Mouse (Mus musculus) kidney, embryonic 16.5 days (tissue): ENCODE results near the gene Zfp423. TPM values are rescaled to one million over a fixed set of nuclear protein-coding genes. Genes with fewer than 3 reads are reported as not detected.

ENCODE experiments used
- ATAC-seq: fragments of 200-750 bp; cut with Nextera tagmentation; 2 replicates; pipeline ENCODE4 v1.8.0; 2017; ENCODE audit warnings: moderate TSS enrichment; ENCODE audit not compliant: low FRiP score, low TSS enrichment
- H3K27ac ChIP-seq: fragments of 300-500 bp; sonication (generic); 2 replicates; pipeline ENCODE4 v1.5.1; 2014; ENCODE audit warnings: low read length
- H3K27me3 ChIP-seq: fragments of 300-500 bp; sonication (generic); 2 replicates; pipeline ENCODE4 v1.6.1; 2014; ENCODE audit warnings: low read length, control low read depth, mixed read lengths; ENCODE audit not compliant: insufficient read depth
- H3K36me3 ChIP-seq: fragments of 300-500 bp; sonication (generic); 2 replicates; pipeline ENCODE4 v1.6.1; 2014; ENCODE audit warnings: low read length, control low read depth, mixed read lengths; ENCODE audit not compliant: insufficient read depth
- H3K4me1 ChIP-seq: fragments of 300-500 bp; sonication (generic); 2 replicates; pipeline ENCODE4 v1.6.1; 2014; ENCODE audit warnings: low read length, control low read depth, mixed read lengths; ENCODE audit not compliant: insufficient read depth
- H3K4me2 ChIP-seq: fragments of 300-500 bp; sonication (generic); replicated peaks from 2 replicates; pipeline ENCODE4 v1.6.1; 2014; ENCODE audit warnings: low read depth, low read length
- H3K4me3 ChIP-seq: fragments of 300-500 bp; sonication (generic); 2 replicates; pipeline ENCODE4 v1.5.1; 2014; ENCODE audit warnings: mild to moderate bottlenecking, low read length
- H3K9ac ChIP-seq: fragments of 300-500 bp; sonication (generic); replicated peaks from 2 replicates; pipeline ENCODE4 v1.6.1; 2014; ENCODE audit warnings: low read length
- H3K9me3 ChIP-seq: fragments of 300-500 bp; sonication (generic); 2 replicates; pipeline ENCODE4 v1.6.1; 2016; ENCODE audit warnings: low read length, control low read depth
- WGBS: fragments of 180-500 bp; shearing (Covaris S2); extraction: QIAGEN DNeasy Blood & Tissue Kit; methylation state at CpG from one replicate; pipeline ENCODE4 v1.1.7; 2014; 5-methylcytosine and 5-hydroxymethylcytosine counted together
- polyA plus RNA-seq: library from polyadenylated mRNA; unstranded; fragments of >200 nt; fragmentation: Nextera tagmentation; extraction: Ambion mirVana; gene quantifications from 2 replicates; pipeline ENCODE4 v1.2.1, GENCODE M21; 2015

Zfp423 gene
- polyA plus RNA-seq, 1 experiment from 2014 or later, result 11.4 TPM

- no peak overlapping the region for H3K4me3 ChIP-seq
- no peaks in the 10 kb centered on the region for H3K36me3 ChIP-seq
- peaks cover 13% of the 10 kb centered on the region for H3K27me3 ChIP-seq
- H3K9ac ChIP-seq, result 0 out of 2 replicates have a peak overlapping the region, but pooled peaks have one; percentile 12
- H3K4me2 ChIP-seq, result no peak overlapping the region
- peaks cover 17% of the 10 kb centered on the region for H3K4me1 ChIP-seq
- ATAC-seq, result no peak
- 46% methylated on average over 2 of the region's 2 CpGs for WGBS
- no peak overlapping the region for H3K27ac ChIP-seq
- no peaks in the 10 kb centered on the region for H3K9me3 ChIP-seq
Measured at GRCm38 (mm10) chr8:87967057-87967820, 7.8 kb upstream of the Zfp423 start.

GRCm38 (mm10) chr8:87962514-87963225 is 3.3 kb upstream of the Zfp423 start:
- H3K9me3 ChIP-seq, result no peaks in the 10 kb centered on the region
- peak overlapping the region; percentile 98 for H3K4me2 ChIP-seq
- H3K27me3 ChIP-seq, result peaks cover 22% of the 10 kb centered on the region
- no peak for ATAC-seq
- WGBS, result 8% methylated on average over 26 of the region's 26 CpGs
- no peaks in the 10 kb centered on the region for H3K36me3 ChIP-seq
- H3K4me1 ChIP-seq, result peaks cover 40% of the 10 kb centered on the region
- no peak overlapping the region for H3K27ac ChIP-seq
- H3K9ac ChIP-seq, result peak overlapping the region; percentile 55; the same call in 1 of the 2 replicates
- H3K4me3 ChIP-seq, result peak overlapping the region; percentile 62

DNA sequence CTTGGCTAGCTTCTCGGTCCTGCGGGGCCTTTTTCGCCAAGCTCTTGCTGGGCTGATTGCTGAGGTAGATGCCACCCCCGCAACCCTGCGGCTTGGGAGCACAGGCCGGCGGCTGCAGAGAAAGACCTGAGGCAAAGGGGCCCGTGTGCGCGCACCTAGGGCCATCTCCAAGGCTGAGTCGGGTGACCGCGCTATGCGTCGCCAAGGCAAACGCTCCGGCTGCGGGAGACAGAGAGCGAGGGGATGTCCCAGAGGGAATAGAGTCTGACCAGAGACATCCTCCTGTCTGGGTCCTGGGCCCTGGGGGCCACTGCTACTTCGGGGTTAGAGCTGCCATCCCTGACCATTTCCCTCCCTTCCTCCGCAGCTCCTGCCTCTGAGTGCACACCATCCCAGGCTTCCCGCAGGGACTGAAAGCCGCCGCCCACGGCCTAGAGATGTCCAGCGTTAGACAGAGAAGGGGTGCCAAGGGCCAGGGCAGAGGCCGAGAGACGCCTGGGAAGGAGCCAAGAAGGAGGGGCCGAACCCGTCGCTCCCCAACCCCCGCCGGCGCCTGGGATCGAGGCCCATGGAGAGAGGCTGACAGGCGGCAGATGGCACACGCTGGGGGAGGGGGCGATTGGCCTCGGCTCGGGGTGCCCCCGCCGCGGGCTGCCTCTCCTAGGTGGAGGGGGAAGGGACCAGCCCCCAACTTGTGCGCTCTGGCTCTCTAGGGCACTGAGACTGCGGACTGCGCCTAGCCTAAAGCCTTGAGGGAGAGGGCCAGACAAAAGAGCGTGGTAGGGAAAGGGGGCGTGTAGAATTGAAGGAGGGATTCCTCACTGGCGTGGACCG is 2.5 kb upstream of the Zfp423 start:
- peak overlapping the region; percentile 62 for H3K4me3 ChIP-seq
- ATAC-seq, result 0 out of 2 replicates have a peak, but pooled peaks have one; percentile 13
- peak overlapping the region; percentile 55 for H3K9ac ChIP-seq
- H3K36me3 ChIP-seq, result no peaks in the 10 kb centered on the region
- H3K27me3 ChIP-seq, result peaks cover 22% of the 10 kb centered on the region
- no peak overlapping the region for H3K27ac ChIP-seq
- H3K4me1 ChIP-seq, result peaks cover 42% of the 10 kb centered on the region
- WGBS, result under 1% methylated on average over 50 of the region's 50 CpGs
- H3K9me3 ChIP-seq, result no peaks in the 10 kb centered on the region
- peak overlapping the region; percentile 98 for H3K4me2 ChIP-seq

GRCm38 (mm10) chr8:87961108-87961507 is 1.7 kb upstream of the Zfp423 start:
- Histone ChIP-seq H3K27me3 (peaks cover 22% of the 10 kb centered on the region), H3K9ac (peak overlapping the region; percentile 55; the same call in 1 of the 2 replicates), H3K9me3 (no peaks in the 10 kb centered on the region), H3K36me3 (no peaks in the 10 kb centered on the region), H3K4me3 (peak overlapping the region; percentile 62), H3K4me2 (peak overlapping the region; percentile 98), H3K4me1 (peaks cover 44% of the 10 kb centered on the region), H3K27ac (no peak overlapping the region)
- 4% methylated on average over 19 of the region's 20 CpGs for WGBS
- ATAC-seq, result no peak

DNA sequence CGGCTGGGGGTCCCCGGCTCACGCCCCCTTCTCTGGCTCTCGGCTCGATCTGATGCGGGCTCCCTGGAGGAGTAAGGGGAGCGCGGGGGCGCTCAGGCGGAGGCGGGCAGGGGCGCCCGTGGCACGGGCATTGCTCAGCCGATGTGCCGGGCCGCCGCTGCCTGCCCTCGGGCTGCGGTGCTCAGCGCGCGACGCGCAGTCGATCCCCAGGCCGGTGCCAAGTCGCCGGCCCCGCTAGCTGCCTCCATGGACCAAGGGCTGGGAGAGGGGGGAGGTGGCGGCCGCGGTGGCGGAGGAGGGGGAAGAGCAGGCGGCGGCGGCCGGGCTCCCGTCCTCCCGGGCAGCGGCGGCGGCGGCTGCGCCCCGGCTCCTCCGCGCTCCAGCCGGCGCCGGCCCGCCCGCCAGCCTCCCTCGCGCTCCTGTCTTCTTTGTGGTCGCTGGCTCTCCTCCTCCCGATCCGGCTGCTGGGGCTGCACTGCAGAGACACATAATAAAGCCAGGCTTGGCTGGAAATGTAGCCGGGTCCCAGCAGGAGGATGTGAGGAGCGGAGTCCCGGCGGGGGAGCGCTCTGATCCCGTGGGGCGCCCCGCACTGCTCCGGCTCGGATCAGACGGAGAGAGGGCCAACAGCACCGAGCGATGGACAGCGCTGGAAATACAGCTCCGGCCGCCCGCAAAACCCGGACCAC is 810 bp upstream of the Zfp423 start:
- peak overlapping the region; percentile 84 for H3K9ac ChIP-seq
- WGBS, result under 1% methylated on average over 48 of the region's 76 CpGs
- H3K36me3 ChIP-seq, result no peaks in the 10 kb centered on the region
- no peaks in the 10 kb centered on the region for H3K9me3 ChIP-seq
- peak overlapping the region; percentile 62 for H3K4me3 ChIP-seq
- peak; percentile 75 for ATAC-seq
- H3K4me2 ChIP-seq, result peak overlapping the region; percentile 98
- peaks cover 22% of the 10 kb centered on the region for H3K27me3 ChIP-seq
- peak overlapping the region; percentile 95 for H3K27ac ChIP-seq
- H3K4me1 ChIP-seq, result peaks cover 47% of the 10 kb centered on the region

GRCm38 (mm10) chr8:87958451-87959319 is 710 bp downstream of the Zfp423 start:
- peak overlapping the region; percentile 98 for H3K4me2 ChIP-seq
- peak overlapping the region; percentile 62 for H3K4me3 ChIP-seq
- peaks cover 21% of the 10 kb centered on the region for H3K27me3 ChIP-seq
- peak overlapping the region; percentile 84 for H3K9ac ChIP-seq
- no peaks in the 10 kb centered on the region for H3K36me3 ChIP-seq
- H3K4me1 ChIP-seq, result peaks cover 49% of the 10 kb centered on the region
- peak; percentile 58 for ATAC-seq
- under 1% methylated on average over 76 of the region's 115 CpGs for WGBS
- peak overlapping the region; percentile 95 for H3K27ac ChIP-seq
- no peaks in the 10 kb centered on the region for H3K9me3 ChIP-seq

DNA sequence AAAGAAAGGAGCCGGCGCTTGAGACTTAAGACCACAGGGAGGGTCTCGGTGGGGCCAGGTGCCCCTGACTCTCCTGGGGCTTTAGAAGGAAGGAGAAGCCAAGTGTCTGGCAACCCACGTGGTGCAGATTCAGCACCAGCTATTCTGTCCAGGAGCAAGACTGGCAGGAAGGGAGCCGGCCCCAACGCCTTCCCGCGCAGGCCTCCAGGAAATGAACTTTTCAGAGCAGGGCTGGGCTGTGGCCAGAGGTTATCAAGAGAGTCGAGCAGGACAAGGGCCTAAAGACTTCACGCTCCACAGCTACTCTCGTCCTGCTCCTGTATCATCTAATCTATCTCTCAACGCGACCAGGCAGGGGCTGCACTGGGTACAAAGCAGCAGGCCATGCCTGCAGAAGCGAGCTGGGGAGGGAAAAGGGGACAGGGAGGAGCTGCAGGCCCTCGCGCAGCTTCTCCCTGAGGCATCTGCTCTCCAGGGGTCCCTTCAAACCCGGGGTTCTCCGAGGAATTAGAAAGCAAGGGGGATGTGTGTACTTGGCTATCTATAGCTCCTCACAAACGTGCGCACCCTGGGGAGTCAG is 1.4 kb downstream of the Zfp423 start:
- 1% methylated on average over 20 of the region's 20 CpGs for WGBS
- ATAC-seq, result peak; percentile 16
- H3K4me1 ChIP-seq, result peaks cover 48% of the 10 kb centered on the region

DNA sequence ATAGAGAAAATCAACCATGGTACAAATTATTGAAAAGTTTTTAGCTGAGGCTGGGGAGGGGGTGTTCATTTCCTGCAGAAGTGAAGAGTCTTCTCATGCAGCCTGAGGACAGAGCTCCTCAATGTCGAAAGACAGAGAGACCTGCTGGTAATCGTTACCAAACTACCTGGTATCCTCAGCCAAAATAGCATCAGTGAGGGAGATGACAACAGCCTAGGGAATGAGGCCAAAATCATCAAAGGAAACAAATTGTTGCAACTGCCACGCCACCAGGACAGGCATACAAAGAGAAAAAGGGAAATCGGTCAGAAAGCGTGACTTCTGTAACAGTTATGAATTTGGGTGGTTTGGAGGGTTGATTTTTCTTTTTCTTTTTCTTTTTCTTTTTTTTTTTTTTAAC is 3.4 kb downstream of the Zfp423 start:
- H3K27me3 ChIP-seq, result 0 out of 2 replicates have a peak, but pooled peaks cover under 1% of the 10 kb centered on the region
- H3K4me1 ChIP-seq, result peaks cover 29% of the 10 kb centered on the region
- no peak overlapping the region for H3K4me2 ChIP-seq
- H3K27ac ChIP-seq, result no peak overlapping the region
- 71% methylated on average over 5 of the region's 5 CpGs for whole genome bisulfite sequencing
- no peak for ATAC-seq
- H3K9ac ChIP-seq, result no peak overlapping the region
- no peaks in the 10 kb centered on the region for H3K36me3 ChIP-seq
- no peak overlapping the region for H3K4me3 ChIP-seq
- H3K9me3 ChIP-seq, result no peaks in the 10 kb centered on the region

More for the DNA sequence above, 1.4 kb downstream of the Zfp423 start:
- Histone ChIP-seq H3K4me2 (peak overlapping the region; percentile 98), H3K36me3 (no peaks in the 10 kb centered on the region), H3K27ac (peak overlapping the region; percentile 95), H3K27me3 (peaks cover 14% of the 10 kb centered on the region), H3K9ac (peak overlapping the region; percentile 84), H3K9me3 (no peaks in the 10 kb centered on the region), H3K4me3 (peak overlapping the region; percentile 62)
